Mouse (Mus musculus) urinary bladder, postnatal 14 days (tissue): ENCODE results near the gene Ccn2.
"Not testable (repeated sequence)": the region's sequence is repeated elsewhere in the genome, so short reads cannot be mapped to it uniquely, and the experiment has no call there.

Source experiments
- DNase-seq: peaks from one replicate; pipeline ENCODE4 v3.0.0; 2021; ENCODE audit warnings: low spot score

Ccn2 gene

DNA sequence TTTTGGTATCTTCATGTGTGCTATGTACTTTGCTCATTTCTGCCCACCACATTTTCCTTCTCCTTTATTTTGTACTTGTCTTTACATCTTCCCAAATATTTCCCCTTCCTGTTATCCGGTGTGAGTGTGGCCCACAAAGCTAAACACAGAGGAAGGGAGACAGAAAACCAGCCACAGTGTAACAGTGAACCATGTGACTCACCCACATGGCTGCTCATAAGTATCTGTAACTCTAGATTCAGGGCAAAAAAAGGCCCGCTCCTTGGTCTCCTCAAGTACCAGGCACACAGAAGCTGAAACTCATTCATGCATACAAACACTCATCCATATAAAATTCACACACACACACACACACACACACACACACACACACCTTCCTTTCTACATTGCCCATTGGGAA, 7.8 kb downstream of the Ccn2 start:
- DNase-seq: no peak

DNA sequence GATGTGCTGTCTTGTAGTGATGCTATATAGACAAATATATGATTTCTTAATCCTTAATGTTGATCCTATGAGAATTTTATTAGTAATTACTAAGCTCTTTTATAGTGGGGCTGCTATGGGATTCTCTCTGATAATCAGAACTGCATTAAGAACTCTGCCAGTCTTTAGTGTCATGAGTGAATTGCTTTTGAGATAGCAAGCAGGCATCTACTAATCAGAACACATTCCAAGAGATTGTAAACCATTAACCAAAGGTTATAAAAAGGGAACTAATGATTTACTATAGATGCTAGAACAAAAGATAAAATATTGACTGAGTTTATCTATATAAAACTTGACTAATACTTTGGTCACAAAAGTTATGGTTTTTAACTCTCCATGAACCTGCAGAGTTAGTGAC, 8.5 kb downstream of the Ccn2 start:
- no peak for DNase-seq

DNA sequence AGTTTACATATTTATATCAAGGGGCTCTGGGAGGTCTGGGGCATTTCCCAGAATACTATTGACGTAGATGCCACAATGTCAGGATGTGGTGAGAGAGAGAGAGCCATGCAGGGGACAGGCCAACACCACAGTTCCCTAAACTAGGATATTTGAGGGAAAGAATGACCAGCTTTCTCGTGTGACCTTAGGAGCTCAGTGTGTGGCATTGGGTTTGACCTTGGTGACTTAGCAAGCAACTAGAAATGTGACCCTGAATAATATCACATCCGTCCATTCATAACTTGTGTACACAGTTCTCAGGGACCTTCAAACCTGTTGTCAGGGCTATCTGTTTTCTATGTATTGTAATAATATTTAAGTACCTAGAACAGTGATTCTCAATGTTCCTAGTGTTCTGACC, 13.9 kb downstream of the Ccn2 start:
- no peak for DNase-seq

DNA sequence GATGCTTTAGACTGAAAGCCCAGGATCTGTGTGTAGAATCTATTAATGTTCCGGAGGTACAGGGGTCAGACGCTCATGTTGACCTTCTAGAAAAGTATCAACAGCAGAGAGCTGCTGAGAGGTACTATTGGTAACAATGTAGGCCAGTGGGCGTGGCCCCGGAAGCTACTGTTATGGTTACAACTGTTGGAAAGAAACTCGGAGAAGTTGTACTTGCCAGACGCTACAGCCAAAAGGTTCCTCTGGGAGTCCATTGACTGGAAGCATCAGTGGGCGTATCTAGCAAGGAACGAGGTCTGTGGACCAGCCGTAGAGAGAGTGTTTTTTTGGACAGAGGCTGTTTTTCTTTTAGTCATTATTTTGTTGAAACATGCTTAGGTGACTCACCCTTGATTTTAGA, 14.5 kb downstream of the Ccn2 start:
- no peak for DNase-seq

DNA sequence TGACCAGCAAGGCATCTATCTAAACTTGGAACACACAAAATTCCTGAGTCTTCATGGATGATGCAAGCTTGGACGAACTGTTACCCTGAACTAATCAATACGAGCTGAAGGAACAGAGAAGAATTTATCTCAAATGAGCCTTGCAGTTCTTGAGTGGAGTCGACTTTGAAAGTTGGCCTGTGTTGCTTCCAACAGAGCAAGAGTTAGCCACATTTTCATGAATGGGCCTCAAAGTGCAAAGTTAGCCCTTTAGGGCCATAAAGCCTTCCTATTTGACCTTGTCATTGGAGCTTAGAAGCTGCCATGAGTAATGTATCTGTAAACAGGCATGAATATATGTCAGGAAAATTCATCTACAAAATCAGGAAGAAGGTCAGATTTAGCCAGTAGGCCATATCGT, 19.5 kb downstream of the Ccn2 start:
- DNase-seq: no peak

DNA sequence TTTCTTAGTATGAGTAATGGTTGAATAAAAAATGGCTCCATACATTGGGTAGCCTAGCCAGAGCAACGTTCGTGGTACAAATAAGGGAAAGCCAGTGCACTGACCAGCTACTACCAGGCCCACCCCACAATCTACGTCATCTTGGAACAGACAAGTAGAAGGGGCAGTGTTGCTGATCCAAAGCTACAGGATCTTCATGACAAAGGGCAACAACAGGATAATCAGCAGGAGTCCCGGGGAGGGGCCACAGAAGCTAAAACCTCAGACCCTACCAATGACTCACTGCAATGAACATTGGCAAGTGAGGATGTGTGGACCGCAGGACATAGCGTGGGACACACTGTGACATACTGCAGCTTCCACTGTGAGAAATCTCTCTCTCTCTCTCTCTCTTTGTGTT, 20.6 kb downstream of the Ccn2 start:
- DNase-seq: no peak

DNA sequence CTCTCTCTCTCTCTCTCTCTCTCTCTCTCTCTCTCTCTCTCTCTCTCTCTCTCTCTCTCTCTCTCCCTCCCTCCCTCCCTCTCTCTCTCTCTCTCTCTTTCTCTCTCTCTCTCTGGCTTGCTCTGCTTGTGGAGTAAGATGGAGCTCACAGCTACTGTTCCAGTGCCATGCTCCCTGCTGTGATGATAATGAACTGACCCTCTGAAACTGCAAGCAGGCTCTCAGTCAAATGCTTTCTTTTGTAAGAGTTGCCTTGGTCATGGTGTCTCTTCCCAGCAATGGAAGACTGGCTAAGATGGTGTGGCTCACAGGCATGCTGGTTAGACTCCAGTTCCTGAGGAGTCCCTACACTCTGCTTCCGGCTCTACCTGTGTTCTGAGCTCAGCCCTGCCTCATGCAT, 21.3 kb downstream of the Ccn2 start:
- DNase-seq: not testable (repeated sequence)

DNA sequence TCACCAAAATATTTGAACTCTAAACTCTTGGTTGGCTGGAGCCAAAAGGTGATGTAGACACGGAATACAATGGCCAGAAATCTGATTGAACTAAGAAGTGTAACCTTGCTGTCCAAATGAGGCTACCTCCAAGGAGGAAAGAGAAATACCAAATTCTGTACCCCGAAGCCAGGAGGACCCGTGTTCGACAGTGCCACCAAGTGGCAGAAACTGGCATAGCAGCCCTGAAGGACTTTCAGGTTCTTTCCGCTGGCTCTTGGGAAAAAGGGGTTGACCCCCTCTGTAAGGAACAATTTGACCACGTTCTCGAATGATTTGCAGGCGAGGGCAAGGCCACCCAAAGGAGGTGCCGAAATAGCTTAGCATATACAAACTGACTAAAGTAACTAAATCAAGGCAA, 26.3 kb downstream of the Ccn2 start:
- DNase-seq: peak; percentile 64

DNA sequence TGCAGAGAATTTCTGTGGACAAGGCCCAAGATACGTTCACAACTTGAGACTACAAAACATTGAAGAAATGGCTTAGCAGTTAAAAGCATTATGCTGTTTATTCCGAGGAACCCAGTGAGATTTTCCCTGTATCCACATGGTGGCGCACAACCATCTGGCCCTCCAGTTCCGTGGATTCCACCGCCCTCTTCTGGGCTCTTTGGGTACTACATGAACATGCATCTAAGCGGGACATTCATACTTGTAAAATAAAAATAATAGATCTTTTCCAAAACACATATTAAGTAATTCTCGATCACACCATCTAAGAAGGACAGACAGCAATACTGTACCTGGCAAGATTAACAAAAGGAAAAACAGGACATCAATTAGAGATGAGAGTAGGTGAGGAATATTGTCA, 27.3 kb downstream of the Ccn2 start:
- DNase-seq: peak; percentile 84

DNA sequence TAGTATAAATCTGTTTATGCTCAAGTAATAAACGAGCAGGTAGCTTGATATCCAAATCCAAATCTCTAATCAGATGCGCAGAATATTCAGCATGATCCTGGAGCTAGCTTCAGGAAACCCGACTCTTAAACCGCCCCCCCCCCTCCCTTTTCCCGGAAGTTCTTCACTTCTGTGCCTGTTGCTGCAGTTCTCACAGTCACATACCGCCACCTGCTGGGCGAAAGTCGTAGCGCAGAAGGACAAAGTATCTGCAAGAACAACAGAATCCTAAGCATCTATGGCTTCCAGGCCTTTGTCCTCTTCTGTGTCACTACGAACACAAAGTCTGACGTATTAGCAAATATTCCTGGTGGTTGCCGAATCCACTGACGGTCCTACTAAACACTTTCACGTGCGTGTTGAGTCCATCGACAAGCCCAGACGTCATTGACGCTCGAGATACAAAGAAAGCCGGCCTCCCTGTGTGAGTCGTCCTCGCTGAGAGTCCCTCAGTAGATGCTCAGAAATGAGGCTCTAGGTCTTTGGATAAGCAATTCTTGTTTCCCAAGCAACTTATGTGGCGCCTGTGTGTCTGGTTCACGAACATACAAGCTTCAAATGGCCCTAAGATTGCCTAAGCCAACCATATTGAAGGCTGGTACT, 29.9 kb downstream of the Ccn2 start:
- peak; percentile 89 for DNase-seq

DNA sequence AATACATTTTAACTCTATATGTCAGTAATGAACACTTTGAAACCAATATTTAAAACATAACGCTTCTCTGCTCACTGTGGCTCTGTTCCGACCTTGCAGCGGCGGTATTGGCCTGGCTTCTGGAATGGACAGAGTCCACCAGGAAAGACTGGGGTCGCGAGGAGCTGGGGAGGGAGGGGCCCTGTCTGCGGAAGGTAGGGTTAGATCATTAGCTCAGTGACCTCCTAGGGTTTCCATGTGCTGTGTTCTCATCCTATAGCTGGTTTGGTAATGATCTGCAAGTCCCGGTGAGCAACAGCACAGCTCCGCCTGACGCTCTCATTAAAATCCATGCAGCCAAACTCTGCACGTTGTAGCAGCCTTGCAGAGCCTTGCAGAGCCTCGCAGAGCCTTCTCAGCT, 32.0 kb downstream of the Ccn2 start:
- no peak for DNase-seq

DNA sequence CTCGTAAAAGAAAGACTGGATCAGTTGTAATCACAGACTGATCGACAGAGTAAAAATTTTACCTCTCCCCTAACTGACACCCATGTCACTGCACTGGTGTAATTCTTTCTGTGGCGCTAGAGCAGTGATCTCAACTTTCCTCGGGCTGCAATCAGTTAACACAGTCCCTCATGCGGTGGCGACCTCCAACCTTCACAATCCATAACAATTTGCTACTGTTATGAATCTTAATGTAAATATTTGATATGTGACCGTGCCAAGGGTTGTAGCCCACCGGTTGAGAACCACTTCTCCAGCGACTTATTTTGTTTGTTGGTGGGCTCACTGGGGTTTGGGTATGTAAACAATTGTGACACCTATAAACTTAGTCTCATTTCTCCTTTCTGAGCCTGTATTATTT, 33.2 kb downstream of the Ccn2 start:
- no peak for DNase-seq

DNA sequence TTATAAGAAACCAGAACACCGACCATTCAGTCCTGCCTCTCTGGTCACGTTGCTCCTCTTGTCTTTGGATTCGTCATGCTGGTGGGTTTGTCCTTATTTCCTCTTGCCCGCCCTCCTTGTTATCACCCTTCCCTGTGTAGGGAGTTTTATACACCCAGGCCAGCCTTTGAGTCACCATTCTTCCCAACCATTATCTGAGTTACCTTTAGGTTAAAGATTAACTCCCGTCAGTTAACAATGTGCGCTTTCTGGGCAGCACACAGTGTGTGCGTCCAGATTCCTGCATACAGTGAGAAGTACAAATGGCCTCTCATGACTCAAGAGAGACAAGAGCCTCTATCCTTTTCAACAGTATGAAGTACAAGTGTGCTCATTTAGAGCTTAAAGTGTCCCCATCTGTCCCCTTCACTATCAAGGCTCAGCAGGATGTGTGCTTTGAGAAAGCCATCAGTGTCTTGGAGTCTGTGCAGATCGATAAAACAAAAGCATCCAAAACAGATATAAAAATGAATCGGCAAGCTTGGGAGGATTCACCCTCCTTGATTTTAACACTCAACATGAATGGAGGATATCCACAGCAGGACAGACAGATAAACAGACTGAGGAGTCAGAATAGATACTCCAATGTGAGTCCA, 34.0 kb downstream of the Ccn2 start:
- peak; percentile 55 for DNase-seq

DNA sequence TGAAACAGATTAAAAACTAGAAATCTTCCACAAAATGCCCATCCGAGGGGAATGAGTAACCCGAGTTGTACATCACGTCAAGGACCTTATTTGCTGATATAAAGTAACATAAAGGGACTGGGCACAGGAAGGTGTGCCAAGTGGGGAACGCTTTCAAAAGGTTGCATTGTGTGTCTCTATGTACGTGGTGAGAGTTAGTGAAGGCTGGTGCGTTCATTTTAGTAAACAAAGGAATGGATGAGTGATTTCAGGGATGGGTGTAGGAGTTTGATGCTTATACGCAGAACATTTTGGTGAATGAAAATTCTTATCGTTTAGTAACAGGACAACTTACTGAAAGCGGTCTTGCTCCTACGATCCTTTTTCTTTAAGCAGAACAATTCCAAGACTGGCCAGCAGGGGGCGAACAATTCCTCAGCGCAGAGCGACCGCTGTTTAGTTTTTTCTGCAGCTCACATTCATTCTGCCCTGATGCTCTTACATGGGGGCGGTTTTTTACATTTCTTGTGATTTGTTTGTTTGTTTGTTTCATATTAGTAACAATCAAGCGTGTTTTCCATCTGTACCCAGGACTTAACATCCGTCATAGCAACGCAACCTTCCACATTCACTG, 35.3 kb downstream of the Ccn2 start:
- DNase-seq: peak; percentile 83

DNA sequence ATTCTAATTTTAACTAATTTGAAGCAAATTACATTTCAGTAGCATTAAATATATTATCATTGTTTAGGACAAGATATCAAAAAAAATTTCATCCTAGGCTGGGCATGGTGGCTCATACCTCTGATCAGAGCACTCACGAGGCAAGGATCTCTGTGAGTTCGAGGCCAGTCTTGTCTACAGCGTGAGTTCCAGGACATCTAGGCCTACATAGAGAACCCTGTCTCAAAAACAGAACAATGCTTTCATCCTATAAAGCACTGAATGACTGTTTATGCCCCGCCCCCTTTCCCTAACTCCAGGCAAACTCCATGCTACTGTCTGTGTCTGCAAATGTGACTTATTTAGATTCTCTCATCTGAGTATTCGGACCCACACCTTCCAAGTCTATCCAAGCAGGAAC, 35.9 kb downstream of the Ccn2 start:
- no peak for DNase-seq

DNA sequence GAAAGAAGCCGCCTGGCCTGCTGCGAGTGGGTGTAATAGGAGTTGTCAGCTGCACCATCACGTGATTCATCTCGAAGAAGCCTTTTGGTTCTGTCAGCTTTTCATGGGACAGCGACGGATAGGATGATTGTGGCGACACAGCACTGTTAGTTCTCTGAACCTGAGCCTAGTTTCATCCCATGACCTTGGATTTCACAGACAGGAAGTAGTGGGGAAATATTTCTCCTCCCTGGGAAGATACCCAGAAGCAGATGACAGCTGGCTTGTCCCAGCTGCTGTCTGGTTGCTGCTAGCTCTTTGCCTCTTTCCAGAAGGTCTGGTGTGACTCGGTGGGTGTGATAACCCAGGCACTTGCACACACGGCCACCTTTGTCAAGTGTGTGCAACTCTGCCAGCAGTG, 39.0 kb downstream of the Ccn2 start:
- no peak for DNase-seq

DNA sequence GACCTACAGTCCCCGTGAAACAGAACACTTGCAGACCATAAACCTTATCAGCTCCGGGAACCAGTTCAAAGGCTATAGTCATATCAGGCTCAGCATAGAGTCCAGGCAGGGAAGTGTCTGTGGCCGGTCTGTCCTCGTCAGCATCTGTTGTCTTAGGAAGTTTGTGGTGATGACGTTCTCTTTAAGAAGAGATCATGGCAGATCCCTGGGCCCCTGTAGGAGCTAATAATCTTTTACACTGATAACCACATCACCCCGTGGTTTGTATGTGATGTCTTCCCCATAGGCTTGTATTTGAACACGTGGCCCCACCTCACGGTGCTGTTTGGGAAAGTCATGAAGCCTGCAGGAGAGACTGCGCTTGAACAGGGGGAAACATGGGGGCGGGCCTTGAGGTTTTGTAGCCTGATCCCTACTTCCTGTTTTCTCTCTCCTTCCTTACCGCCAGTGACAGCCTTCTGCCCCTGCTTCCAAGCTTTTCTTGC, 40.1 kb downstream of the Ccn2 start:
- DNase-seq: no peak

DNA sequence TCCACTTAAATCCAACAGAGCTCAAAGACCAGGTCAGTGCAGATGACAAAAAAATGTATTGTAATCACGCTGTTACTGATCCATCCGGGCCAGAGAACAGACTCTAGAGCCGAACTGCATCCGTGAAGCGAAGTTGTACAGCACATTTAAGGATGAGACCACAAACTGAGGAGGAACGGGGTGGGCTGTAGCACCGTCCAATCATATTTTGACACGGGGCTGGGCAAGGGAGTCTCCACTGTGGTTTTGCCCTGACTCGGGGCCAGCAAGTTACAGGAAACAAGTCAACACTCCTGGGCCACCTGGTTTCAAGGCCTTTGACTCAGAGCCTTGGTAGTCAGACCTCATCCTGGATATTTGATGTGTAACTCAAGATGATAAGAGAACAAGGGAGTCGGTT, 40.6 kb downstream of the Ccn2 start:
- DNase-seq: no peak

DNA sequence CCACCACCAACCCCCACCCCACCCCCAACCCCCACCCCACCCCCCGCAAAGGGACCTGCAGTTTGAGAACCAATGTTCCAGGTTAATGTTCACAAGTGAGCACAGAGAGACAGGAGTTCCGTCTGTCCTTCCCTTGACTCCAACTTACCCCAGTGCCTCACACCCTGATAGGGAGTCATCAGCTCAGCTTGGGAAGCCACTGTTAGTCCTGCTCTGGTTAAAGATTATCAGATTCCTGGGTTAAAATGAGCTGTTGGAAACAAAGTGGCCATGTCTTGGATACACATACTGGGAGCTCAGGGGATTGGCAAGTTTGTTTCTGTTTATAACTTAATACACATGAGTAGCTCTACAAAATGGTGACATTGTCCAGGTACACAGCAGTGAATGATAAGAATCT, 41.7 kb downstream of the Ccn2 start:
- no peak for DNase-seq

DNA sequence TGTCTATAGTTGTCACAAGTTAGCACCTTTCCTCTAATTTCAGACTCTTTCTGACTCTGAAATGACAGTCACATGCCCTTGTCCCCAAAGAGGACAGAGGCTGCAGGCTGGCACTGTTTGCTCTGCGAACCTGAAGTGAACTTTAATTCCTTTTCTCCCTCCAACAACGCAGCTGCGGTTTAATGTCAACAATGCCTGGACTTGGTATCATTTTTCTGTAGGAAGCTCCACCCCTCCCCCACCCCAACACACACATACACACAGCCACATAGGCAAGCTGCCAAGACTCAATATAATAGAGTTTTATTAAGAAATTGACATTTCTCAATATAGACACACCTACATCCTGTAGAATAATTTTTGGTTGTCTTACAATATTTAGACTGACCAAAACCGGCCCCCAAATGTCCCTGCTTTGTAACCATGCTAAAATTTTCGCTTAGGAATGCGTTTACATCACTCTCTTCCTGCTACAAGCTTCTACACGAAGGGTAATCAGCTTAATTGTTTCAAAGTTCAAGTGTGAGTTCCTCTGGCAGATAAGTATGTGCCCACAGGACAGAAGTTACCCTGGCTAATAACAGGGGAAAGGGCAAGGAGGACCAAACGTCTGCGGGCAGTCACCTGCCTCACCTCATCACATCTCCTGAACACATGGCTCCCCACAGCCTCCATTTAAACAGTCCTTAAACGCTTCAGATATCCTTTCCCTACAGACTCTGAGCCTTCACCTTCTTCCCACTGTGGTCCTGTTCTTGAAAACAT, 43.2 kb downstream of the Ccn2 start:
- DNase-seq: no peak

DNA sequence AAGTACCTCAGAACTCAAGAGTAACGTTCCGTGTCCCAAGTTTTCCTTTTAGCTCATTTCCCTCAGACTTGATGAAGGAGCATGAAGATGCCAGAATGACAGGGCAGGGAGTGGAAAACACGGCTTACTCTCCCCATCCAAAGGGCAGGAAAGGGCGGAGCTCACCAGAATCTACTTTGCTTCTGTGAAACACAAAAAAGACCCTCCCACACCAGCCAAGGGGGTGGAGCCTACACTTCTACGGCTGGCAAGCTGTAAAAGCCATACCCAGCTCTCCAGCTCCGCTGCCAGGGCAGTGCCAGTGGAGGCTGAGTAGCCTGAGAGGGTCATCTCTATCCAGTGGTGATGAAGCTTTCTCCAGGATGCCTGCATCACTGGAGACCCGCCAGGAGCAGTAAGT, 44.4 kb downstream of the Ccn2 start:
- peak; percentile 37 for DNase-seq

DNA sequence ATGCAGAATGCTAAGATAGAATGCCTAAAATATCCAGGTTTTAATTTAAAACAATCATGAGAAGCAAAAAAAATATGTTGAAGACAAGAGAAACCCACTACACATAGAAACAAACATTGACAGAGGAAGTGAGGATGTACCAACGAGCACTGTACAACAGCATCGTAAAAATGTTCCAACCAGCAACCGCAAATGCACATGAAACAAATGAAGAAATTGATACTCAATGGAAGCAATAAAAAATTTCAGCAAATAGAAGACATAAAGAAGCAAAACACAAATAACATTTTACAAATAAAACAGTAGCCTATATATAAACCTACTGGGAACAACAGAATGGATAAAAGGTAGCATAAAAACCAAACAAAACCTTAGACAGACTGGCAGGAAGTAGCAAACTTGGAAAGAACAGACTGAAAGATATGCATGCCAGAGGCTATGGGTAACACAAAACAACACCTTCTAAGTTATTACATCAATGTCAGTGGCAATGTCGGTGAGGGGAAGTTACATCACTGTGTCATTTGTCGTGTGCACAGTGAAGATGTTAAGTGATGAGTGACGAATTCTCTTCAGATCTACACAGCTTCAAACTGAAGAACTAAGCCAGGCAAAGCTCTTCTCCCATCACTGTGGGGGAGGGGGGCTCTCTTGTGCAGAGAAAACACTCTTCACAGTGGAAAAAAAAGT, 45.1 kb downstream of the Ccn2 start:
- DNase-seq: no peak
